Mouse (Mus musculus) testis, adult 10 weeks (tissue): Measurements from ENCODE around the gene Gm10772. TPM values are rescaled to one million over a fixed set of nuclear protein-coding genes. Genes with fewer than 3 reads are reported as not detected.

Source experiments
- polyA plus RNA-seq: library from polyadenylated mRNA; stranded (reverse); fragments of 350-450 nt; fragmentation: Illumina TruSeq; extraction: RNeasy Lipid Tissue Mini Kit (QIAGEN cat#74804); gene quantifications from one replicate; pipeline ENCODE4 v1.2.3, GENCODE M21; 2014; ENCODE audit warnings: low read depth, low replicate concordance

The Gm10772 gene
- not detected for polyA plus RNA-seq

DNA sequence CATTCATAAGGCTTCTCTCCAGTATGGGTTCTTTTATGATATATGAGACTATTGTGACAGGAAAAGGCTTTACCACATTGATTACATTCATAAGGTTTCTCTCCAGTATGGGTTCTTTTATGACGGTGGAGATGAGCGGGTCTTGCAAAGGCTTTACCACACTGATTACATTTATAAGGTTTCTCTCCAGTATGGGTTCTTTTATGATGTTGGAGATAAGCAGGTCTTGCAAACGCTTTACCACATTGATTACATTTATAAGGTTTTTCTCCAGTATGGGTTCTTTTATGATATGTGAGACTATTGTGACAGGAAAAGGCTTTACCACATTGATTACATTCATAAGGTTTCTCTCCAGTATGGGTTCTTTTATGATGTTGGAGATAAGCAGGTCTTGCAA lies at the start of gene Gm10772:
TSS of gene Gm10772 (minus strand) at position 101 of the 400 bp plus-strand sequence.

Other genes starting within 250 kb of the Gm10772 start
- 4.1 TPM for gene Gm10324, start 108.0 kb downstream of the Gm10772 start, polyA plus RNA-seq
- gene 2410141K09Rik, start 213.5 kb upstream of the Gm10772 start, polyA plus RNA-seq, result 11.3 TPM